Mouse (Mus musculus): ENCODE data around the gene Plxnb3.

GRCm38 (mm10) chrX:73718686-73719362 is 38.1 kb upstream of the Plxnb3 start:
- TF ChIP-seq CTCF (IDR thresholded peaks at IDR 0.05; ENCODE audit: low read depth) (no peak), EP300 (optimal IDR thresholded peaks at IDR 0.05) (no peak)
